Mouse (Mus musculus) mouse embryonic stem cell (cell line): ENCODE data around the gene Hist2h2ac.

ENCODE experiments used
- in situ Hi-C, 2 experiments: fragments of 300-500 bp; cut with MboI; formaldehyde crosslinking; loops; 1 replicate in 1 of 2; 3 replicates in 1 of 2; pipeline ENCODE4 v1.14.3; 2019 to 2020; ENCODE audit warnings: low sequenced_read_pairs in 2 of 2, low pct_unique_long_range_greater_than_20kb in 1 of 2, mixed read lengths in 1 of 2; ENCODE audit not compliant: unreplicated experiment in 1 of 2

The Hist2h2ac gene

DNA sequence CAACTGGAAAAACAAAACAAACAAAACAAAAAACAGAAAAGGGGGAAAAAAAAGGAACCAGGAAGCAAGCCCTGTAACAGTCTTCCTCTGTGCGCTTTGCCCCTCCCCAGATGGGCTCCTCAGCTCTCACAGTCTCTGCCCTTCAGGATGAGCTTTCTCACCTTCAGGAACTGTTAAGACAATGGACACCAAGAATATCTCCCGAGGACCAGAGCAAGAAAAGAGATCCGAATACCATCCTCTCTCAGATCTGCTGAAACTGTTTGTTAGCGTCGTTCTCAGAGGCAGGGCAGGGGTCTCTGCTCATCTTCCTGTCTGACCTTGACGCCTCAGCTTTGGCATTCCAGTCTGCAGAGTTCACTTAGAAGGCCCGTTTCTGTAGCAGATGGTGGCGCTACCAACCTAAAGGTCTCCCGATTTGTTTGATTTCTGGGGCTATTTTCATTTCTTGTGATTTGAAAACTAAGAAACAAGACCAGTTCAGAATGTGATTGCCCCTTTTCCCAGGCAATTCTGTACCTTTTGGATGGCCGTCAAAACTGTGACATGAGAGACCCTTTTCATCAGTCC lies 49.6 kb downstream of the Hist2h2ac start:
- in situ Hi-C loops, result no loop called here
